Mouse (Mus musculus) megakaryocyte, embryonic 14.5 days (primary cell): ENCODE data around the gene Pyroxd2. TPM values are rescaled to one million over a fixed set of nuclear protein-coding genes. Genes with fewer than 3 reads are reported as not detected.
A peak's percentile ranks its signal among the peaks of the same experiment; 100 is the strongest.

ENCODE experiments used
- H3K27me3 ChIP-seq: replicated peaks from 2 replicates; pipeline ENCODE3; 2012; ENCODE audit warnings: inconsistent platforms
- H3K36me3 ChIP-seq: replicated peaks from 2 replicates; pipeline ENCODE3; 2012; ENCODE audit warnings: low read length, inconsistent platforms, mixed read lengths
- H3K4me1 ChIP-seq: 2 replicates; pipeline ENCODE4 v1.6.1; 2012; ENCODE audit warnings: inconsistent platforms
- H3K4me3 ChIP-seq: replicated peaks from 2 replicates; pipeline ENCODE3; 2012; ENCODE audit warnings: moderate library complexity, mild to moderate bottlenecking, inconsistent platforms
- H3K9me3 ChIP-seq: 2 replicates; pipeline ENCODE4 v1.6.1; 2012; ENCODE audit warnings: inconsistent platforms
- FLI1 ChIP-seq: IDR thresholded peaks from 2 replicates; pipeline ENCODE4 v1.6.1; 2012; ENCODE audit warnings: low read length, inconsistent platforms, mixed read lengths
- GATA1 ChIP-seq: IDR thresholded peaks from 3 replicates; pipeline ENCODE4 v1.6.1; 2012; ENCODE audit warnings: mixed read lengths, low read length, inconsistent platforms, borderline replicate concordance
- polyA plus RNA-seq: library from polyadenylated mRNA; stranded (reverse); fragments of >175 nt; gene quantifications from 2 replicates; pipeline ENCODE4 v1.2.3, GENCODE M21; 2012; ENCODE audit warnings: low replicate concordance; ENCODE audit not compliant: insufficient read depth

Pyroxd2 gene
- polyA plus RNA-seq, 1 experiment = 2.4 TPM

DNA sequence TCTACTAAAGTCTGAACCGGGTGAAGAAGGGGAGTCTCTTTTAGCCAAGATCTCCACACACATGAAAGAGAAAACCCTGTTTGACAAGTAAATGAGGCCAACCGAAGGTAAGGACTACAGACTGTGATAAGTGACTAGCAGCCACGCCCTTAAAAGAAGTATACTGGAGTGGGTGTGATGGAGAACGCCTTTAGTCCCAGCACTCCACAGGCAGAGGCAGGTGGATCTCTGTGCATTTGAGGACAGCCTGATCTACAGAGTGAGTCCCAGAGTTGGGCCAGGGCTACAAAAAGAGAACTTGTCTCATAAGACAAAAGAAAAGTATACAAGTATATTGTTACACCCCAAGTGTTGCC, 6.7 kb downstream of the Pyroxd2 start:
- peaks cover 29% of the 10 kb centered on the region for H3K4me1 ChIP-seq
- TF ChIP-seq FLI1 (no peak), GATA1 (no peak)
- no peaks in the 10 kb centered on the region for H3K36me3 ChIP-seq
- no peak overlapping the region for H3K4me3 ChIP-seq
- peaks cover 34% of the 10 kb centered on the region for H3K27me3 ChIP-seq
- no peaks in the 10 kb centered on the region for H3K9me3 ChIP-seq

DNA sequence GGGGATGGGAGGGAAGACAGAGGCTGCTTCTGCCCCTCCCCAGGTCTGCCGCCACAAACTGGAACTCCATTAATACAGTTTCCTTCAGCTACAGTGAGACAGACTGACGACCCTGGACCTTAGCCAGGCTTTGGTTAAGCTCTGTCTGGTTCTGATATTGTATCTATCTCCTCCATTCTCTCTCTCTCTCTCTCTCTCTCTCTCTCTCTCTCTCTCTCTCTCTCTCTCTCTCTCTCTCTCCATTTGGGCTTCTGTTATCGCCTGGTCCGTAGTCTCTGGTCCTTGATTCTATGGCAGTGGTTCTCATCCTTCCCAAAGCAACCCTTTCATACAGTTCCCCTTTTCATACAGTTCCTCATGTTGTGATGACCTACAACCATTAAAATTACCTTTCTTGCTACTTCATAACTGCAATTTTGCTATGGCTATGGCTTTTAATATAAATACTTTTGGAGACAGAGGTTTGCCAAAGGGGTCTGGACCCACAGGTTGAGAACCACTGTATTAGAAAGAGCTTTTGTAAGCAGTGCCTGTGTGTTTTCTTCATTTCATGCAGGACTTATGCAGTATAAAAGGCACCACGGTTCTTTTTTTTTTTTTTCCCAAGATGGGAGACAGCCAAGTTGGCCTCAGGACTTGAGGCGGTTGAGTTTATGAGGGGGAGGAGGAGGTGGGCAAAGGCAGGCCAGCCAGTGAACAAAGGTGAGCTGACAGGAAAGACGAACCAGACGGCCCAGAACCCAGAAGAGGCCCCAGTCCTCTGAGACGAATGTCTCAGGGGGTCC, 7.3 kb downstream of the Pyroxd2 start:
- TF ChIP-seq FLI1 = no peak
- H3K4me3 ChIP-seq = no peak overlapping the region
- H3K9me3 ChIP-seq = no peaks in the 10 kb centered on the region
- H3K36me3 ChIP-seq = no peaks in the 10 kb centered on the region
- peaks cover 34% of the 10 kb centered on the region for H3K27me3 ChIP-seq
- H3K4me1 ChIP-seq = peaks cover 35% of the 10 kb centered on the region

DNA sequence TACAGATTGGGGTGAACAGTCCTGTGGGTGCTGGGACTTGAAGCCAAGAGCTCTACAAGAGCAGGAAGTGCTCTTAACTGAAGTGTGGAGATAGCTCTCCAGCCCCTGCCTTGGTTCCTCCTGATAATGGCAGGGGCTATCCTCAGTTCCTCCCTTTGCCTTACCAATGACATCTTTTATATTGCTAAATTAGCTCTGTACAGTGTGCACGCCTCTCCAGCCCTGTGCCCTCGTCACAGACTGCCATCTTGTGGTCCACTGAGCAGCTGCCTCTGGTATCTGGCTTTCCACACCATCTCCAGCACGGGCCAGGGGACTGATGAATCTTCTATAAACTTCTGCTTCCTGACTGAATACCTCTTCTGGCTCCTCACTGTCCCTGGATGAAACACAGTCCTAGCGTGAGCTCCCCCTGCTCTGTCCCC, 8.4 kb downstream of the Pyroxd2 start:
- Histone ChIP-seq H3K4me3 (peak overlapping the region; percentile 38), H3K36me3 (no peaks in the 10 kb centered on the region), H3K9me3 (no peaks in the 10 kb centered on the region), H3K4me1 (peaks cover 44% of the 10 kb centered on the region), H3K27me3 (peaks cover 29% of the 10 kb centered on the region)
- TF ChIP-seq GATA1 (no peak), FLI1 (no peak)

DNA sequence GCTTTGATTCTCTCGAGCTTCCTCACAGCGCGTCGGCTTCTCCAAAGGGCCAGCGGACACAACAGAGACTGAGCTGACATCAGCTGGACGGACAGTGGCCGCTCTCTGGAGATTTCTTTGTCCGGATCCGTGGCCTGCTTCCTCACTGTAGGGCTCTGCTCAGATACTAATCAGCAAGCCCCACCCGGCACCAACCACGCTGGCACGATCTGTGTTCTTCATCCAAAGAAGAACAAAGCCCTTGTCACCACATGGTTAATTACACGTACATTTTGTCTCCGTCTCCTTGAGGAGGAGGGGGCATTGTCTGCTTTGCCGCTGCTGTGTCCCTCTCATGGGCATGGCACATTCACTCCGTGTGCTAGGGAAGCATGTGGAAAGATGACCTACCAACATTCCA, 9.3 kb downstream of the Pyroxd2 start:
- Histone ChIP-seq H3K4me1 (peaks cover 50% of the 10 kb centered on the region), H3K27me3 (peaks cover 23% of the 10 kb centered on the region), H3K4me3 (no peak overlapping the region), H3K9me3 (no peaks in the 10 kb centered on the region), H3K36me3 (no peaks in the 10 kb centered on the region)
- TF ChIP-seq GATA1 = no peak
- no peak for TF ChIP-seq FLI1

DNA sequence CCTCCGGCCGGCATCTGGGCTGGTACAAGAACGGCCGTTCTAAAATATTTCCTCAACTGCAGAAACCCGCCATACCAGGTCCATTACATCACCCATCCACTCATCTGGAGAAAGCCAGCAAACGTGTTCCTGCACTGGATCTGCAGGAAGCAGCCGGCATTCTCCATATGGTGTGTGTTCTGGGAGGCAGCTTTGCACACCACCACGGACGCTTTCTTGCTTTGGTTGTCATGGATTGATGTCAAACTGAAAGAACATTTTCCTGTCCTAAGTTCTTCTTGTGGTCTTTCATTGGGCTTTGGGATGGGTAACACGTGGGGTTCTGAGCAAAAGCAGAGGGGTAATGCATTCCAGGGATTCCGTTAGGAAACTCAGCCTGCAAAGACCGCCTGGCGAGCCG, 10.7 kb downstream of the Pyroxd2 start:
- Histone ChIP-seq H3K4me1 (peaks cover 64% of the 10 kb centered on the region), H3K36me3 (no peaks in the 10 kb centered on the region), H3K4me3 (no peak overlapping the region), H3K9me3 (no peaks in the 10 kb centered on the region), H3K27me3 (peaks cover 20% of the 10 kb centered on the region)
- TF ChIP-seq FLI1 (no peak), GATA1 (no peak)

DNA sequence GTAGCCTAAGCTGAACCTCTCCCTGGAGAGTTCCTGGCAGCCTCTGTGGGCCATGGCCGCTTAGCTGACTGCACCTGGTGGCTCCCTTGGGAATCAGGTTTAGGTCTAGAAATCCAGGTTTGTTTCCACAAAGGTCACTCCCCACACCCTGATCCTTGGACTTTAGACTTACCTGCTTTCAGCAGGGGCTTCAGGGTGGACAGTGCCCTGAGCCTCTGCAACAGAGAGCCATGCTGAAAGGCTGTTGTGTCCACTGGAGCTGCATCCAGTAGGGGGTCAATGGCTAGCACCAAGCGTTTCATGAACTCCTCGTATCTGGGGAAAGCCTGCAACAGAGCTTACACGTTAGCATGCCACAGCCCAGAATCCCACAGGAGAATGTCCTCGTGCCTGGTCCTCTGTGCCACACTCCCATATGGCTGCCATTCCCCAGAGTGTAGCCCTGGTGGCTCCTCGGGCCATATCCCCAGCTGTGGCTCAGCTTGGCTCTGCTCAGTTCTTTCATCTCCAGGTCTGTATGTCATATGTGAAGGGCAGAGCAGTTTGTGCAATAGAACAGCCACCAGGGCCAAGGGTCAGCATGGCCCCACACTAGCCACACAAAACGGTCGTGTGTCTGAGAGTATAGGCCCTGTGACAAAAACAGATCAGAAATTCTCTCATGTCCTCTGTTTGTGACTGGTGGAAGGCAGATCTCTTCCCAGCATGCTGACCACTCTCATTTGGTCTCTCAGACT, 12.2 kb downstream of the Pyroxd2 start:
- Histone ChIP-seq H3K4me3 (no peak overlapping the region), H3K27me3 (peaks cover 30% of the 10 kb centered on the region), H3K36me3 (no peaks in the 10 kb centered on the region), H3K9me3 (no peaks in the 10 kb centered on the region), H3K4me1 (peaks cover 78% of the 10 kb centered on the region)
- TF ChIP-seq FLI1 (no peak), GATA1 (no peak)

DNA sequence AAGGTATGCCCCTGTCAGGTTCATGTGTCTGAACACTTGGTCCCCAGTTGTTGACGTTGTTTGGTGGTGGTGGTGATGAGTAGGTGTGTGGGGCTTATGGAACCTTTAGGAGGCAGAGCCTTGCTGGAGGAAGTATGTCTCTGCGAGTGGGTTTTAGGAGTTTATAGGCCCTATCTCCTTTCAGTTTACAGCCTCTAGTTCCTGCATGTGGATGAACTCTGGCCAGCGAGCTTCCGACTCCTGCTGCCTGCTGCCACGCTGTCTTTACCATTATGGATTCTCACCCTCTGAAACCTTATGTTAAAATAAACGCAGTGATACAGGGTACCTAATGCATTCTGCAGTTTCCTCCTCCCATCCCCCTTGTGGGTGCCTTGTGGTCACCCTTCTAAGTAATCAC, 12.8 kb downstream of the Pyroxd2 start:
- Histone ChIP-seq H3K4me1 (peaks cover 78% of the 10 kb centered on the region), H3K9me3 (no peaks in the 10 kb centered on the region), H3K36me3 (no peaks in the 10 kb centered on the region), H3K27me3 (peaks cover 33% of the 10 kb centered on the region), H3K4me3 (no peak overlapping the region)
- TF ChIP-seq FLI1 = no peak
- no peak for TF ChIP-seq GATA1

DNA sequence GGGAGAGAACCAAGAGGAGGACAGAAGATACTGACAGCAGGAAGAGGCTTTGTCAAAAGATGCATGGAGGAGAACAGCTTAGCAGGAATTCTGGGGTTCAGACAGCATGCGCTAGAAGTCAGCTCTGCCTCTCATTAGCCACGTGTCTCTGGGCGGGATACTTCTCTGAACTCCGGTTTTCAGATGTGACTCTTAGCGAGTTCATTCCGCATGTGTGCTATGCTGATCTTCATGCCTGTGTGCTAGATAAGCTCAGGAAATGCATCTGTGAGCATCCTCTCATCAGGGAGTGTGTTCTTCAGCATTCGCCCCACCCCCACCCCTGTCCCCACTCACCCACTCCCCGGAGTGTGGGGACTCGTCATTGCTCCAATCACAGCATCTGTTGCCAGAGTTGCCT, 14.8 kb downstream of the Pyroxd2 start:
- TF ChIP-seq FLI1 = no peak
- no peak for TF ChIP-seq GATA1
- Histone ChIP-seq H3K36me3 (no peaks in the 10 kb centered on the region), H3K9me3 (0 out of 2 replicates have a peak, but pooled peaks cover 7% of the 10 kb centered on the region), H3K4me3 (no peak overlapping the region), H3K4me1 (peaks cover 75% of the 10 kb centered on the region), H3K27me3 (peaks cover 39% of the 10 kb centered on the region)

DNA sequence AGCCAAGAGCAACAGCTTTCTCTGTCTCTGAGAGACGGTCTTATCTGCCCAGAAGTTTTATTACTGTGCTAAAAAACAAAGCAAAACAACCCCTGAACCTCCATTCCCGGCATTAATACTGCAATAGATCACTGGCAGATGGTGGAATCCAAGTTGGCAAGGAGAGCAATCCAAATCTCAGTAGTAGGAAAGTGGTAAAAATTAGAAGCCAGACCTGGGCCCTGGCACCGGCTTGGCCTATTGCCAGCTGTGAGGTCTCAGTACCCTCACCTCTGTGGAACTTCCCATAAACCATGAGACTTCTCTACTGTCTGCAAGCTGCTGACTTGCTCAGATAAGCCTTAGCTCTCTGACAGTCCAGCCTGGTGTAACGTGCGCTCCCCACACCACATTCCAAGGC, 17.6 kb downstream of the Pyroxd2 start:
- no peaks in the 10 kb centered on the region for H3K36me3 ChIP-seq
- 0 out of 2 replicates have a peak, but pooled peaks cover 7% of the 10 kb centered on the region for H3K9me3 ChIP-seq
- H3K27me3 ChIP-seq = peaks cover 33% of the 10 kb centered on the region
- TF ChIP-seq FLI1 (no peak), GATA1 (no peak)
- H3K4me1 ChIP-seq = peaks cover 59% of the 10 kb centered on the region
- H3K4me3 ChIP-seq = no peak overlapping the region

DNA sequence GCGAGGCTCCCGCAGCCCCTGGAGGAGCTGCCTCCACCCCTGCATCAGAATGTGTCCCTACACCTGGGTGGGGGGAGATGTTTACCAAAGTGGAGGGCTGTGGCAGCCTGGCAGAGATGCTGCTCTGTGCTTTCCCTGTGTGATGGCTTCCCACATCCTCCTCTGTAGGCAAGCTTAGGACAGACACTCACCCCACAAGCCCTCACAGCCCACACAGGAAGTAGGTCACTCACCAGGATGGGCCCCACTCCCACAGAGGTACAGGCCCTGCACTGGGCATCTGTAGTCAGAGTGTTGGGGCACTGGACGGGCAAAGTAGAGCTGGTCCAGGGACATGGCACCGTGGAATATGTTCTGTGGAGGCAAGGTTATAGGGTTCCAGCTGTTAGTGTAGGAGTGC, 25.2 kb downstream of the Pyroxd2 start:
- peaks cover 42% of the 10 kb centered on the region for H3K27me3 ChIP-seq
- H3K9me3 ChIP-seq = no peaks in the 10 kb centered on the region
- H3K36me3 ChIP-seq = no peaks in the 10 kb centered on the region
- no peak overlapping the region for H3K4me3 ChIP-seq
- peaks cover 36% of the 10 kb centered on the region for H3K4me1 ChIP-seq
- TF ChIP-seq FLI1 (no peak), GATA1 (no peak)
